Mouse (Mus musculus) forebrain, embryonic 13.5 days (tissue): ENCODE measurements around the gene Kcnab1. TPM values are rescaled to one million over a fixed set of nuclear protein-coding genes. Genes with fewer than 3 reads are reported as not detected.
A peak's percentile ranks its signal among the peaks of the same experiment; 100 is the strongest.
"Not testable (repeated sequence)": the region's sequence is repeated elsewhere in the genome, so short reads cannot be mapped to it uniquely, and the experiment has no call there.

ENCODE experiments used
- ATAC-seq: fragments of 200-750 bp; cut with Nextera tagmentation; 2 replicates; pipeline ENCODE4 v1.8.0; 2017
- H3K27ac ChIP-seq: fragments of 300-500 bp; sonication (generic); 2 replicates; pipeline ENCODE4 v1.5.1; 2015; ENCODE audit warnings: inconsistent platforms, mild to moderate bottlenecking, moderate library complexity
- H3K27me3 ChIP-seq: fragments of 300-500 bp; sonication (generic); 2 replicates; pipeline ENCODE4 v1.6.1; 2015; ENCODE audit warnings: mild to moderate bottlenecking, inconsistent platforms
- H3K36me3 ChIP-seq: fragments of 300-500 bp; sonication (generic); 2 replicates; pipeline ENCODE4 v1.6.1; 2015; ENCODE audit warnings: mild to moderate bottlenecking, inconsistent platforms; ENCODE audit not compliant: poor library complexity, severe bottlenecking
- H3K4me1 ChIP-seq: fragments of 300-500 bp; sonication (generic); 2 replicates; pipeline ENCODE4 v1.6.1; 2015; ENCODE audit warnings: inconsistent platforms
- H3K4me2 ChIP-seq: fragments of 300-500 bp; sonication (generic); 2 replicates; pipeline ENCODE4 v1.6.1; 2015; ENCODE audit warnings: inconsistent platforms, mild to moderate bottlenecking, moderate library complexity
- H3K4me3 ChIP-seq: fragments of 300-500 bp; sonication (generic); 2 replicates; pipeline ENCODE4 v1.5.1; 2015; ENCODE audit warnings: mild to moderate bottlenecking, inconsistent platforms
- H3K9ac ChIP-seq: fragments of 300-500 bp; sonication (generic); 2 replicates; pipeline ENCODE4 v1.6.1; 2015; ENCODE audit warnings: mild to moderate bottlenecking, inconsistent platforms
- H3K9me3 ChIP-seq: fragments of 300-500 bp; sonication (generic); replicated peaks from 2 replicates; pipeline ENCODE4 v1.6.1; 2016; ENCODE audit warnings: inconsistent platforms
- WGBS: fragments of 180-500 bp; shearing (Covaris S2); methylation state at CpG from one replicate; pipeline ENCODE4 v1.1.7; 2015; 5-methylcytosine and 5-hydroxymethylcytosine counted together
- polyA plus RNA-seq: library from polyadenylated mRNA; unstranded; fragments of >200 nt; fragmentation: Nextera tagmentation; extraction: Ambion mirVana; gene quantifications from 2 replicates; pipeline ENCODE4 v1.2.1, GENCODE M21; 2015

Gene Kcnab1
- polyA plus RNA-seq, 1 experiment from 2014 or later, result 2.8 TPM

GRCm38 (mm10) chr3:65385771-65386170 lies 276.6 kb downstream of the Kcnab1 start:
- Histone ChIP-seq H3K27me3 (no peaks in the 10 kb centered on the region), H3K4me3 (no peak overlapping the region), H3K4me1 (0 out of 2 replicates have a peak, but pooled peaks cover 5% of the 10 kb centered on the region), H3K27ac (no peak overlapping the region), H3K9me3 (no peaks in the 10 kb centered on the region), H3K9ac (no peak overlapping the region), H3K36me3 (peaks cover 79% of the 10 kb centered on the region), H3K4me2 (no peak overlapping the region)
- ATAC-seq, result no peak

GRCm38 (mm10) chr3:65391222-65391783 lies 282.1 kb downstream of the Kcnab1 start:
- 0 out of 2 replicates have a peak overlapping the region, but pooled peaks have one; percentile 68 for H3K27ac ChIP-seq

GRCm38 (mm10) chr3:65391784-65392420 lies 282.7 kb downstream of the Kcnab1 start:
- peak overlapping the region; percentile 91 for H3K9ac ChIP-seq
- H3K4me3 ChIP-seq, result peak overlapping the region; percentile 82
- H3K4me1 ChIP-seq, result peaks cover 13% of the 10 kb centered on the region
- peak overlapping the region; percentile 80 for H3K4me2 ChIP-seq
- H3K36me3 ChIP-seq, result peaks cover 30% of the 10 kb centered on the region
- no peaks in the 10 kb centered on the region for H3K27me3 ChIP-seq
- H3K9me3 ChIP-seq, result no peaks in the 10 kb centered on the region
- H3K27ac ChIP-seq, result peak overlapping the region; percentile 68
- under 1% methylated on average over 37 of the region's 37 CpGs for WGBS
- peak; percentile 69 for ATAC-seq

More at GRCm38 (mm10) chr3:65391222-65391783, 282.1 kb downstream of the Kcnab1 start:
- Histone ChIP-seq H3K36me3 (peaks cover 36% of the 10 kb centered on the region), H3K4me1 (peaks cover 13% of the 10 kb centered on the region), H3K9me3 (no peaks in the 10 kb centered on the region), H3K9ac (peak overlapping the region; percentile 91), H3K4me2 (peak overlapping the region; percentile 80), H3K27me3 (no peaks in the 10 kb centered on the region), H3K4me3 (peak overlapping the region; percentile 82)
- 47% methylated on average over 6 of the region's 6 CpGs for WGBS
- ATAC-seq, result no peak

GRCm38 (mm10) chr3:65392421-65392817 lies 283.2 kb downstream of the Kcnab1 start, which contains the start of gene Ssr3:
TSS of gene Ssr3 (minus strand) at chr3:65392623.
- H3K36me3 ChIP-seq, result peaks cover 25% of the 10 kb centered on the region
- H3K4me3 ChIP-seq, result peak within 1 kb of the TSS; percentile 82
- peak within 1 kb of the TSS; percentile 80 for H3K4me2 ChIP-seq
- ATAC-seq, result peak; percentile 100
- H3K9me3 ChIP-seq, result no peaks in the 10 kb centered on the region
- peak within 1 kb of the TSS; percentile 91 for H3K9ac ChIP-seq
- H3K27ac ChIP-seq, result peak within 1 kb of the TSS; percentile 68
- peaks cover 13% of the 10 kb centered on the region for H3K4me1 ChIP-seq
- WGBS, result under 1% methylated on average over 36 of the region's 36 CpGs
- H3K27me3 ChIP-seq, result no peaks in the 10 kb centered on the region

- H3K9me3 ChIP-seq, H3K4me2 ChIP-seq, H3K9ac ChIP-seq, H3K36me3 ChIP-seq, H3K4me3 ChIP-seq, H3K27me3 ChIP-seq, H3K27ac ChIP-seq, ATAC-seq: not testable (repeated sequence)
- H3K4me1 ChIP-seq, result peaks cover 13% of the 10 kb centered on the region
- WGBS, result 85% methylated on average over 1 of the region's 1 CpGs
Measured at GRCm38 (mm10) chr3:65395111-65395510, 285.9 kb downstream of the Kcnab1 start.

- no peak overlapping the region for H3K4me3 ChIP-seq
- H3K27me3 ChIP-seq, result no peaks in the 10 kb centered on the region
- H3K27ac ChIP-seq, result no peak overlapping the region
- no peak overlapping the region for H3K9ac ChIP-seq
- no peaks in the 10 kb centered on the region for H3K9me3 ChIP-seq
- 83% methylated on average over 4 of the region's 4 CpGs for WGBS
- ATAC-seq, result no peak
- H3K36me3 ChIP-seq, result no peaks in the 10 kb centered on the region
- no peaks in the 10 kb centered on the region for H3K4me1 ChIP-seq
- no peak overlapping the region for H3K4me2 ChIP-seq
Measured at GRCm38 (mm10) chr3:65396835-65397504, 287.8 kb downstream of the Kcnab1 start.

GRCm38 (mm10) chr3:65397566-65397965 lies 288.4 kb downstream of the Kcnab1 start:
- Histone ChIP-seq H3K27ac (no peak overlapping the region), H3K9me3 (no peaks in the 10 kb centered on the region), H3K9ac (no peak overlapping the region), H3K36me3 (no peaks in the 10 kb centered on the region), H3K4me1 (no peaks in the 10 kb centered on the region), H3K4me2 (no peak overlapping the region), H3K27me3 (no peaks in the 10 kb centered on the region), H3K4me3 (no peak overlapping the region)
- ATAC-seq, result no peak
- WGBS, result 91% methylated on average over 3 of the region's 3 CpGs

GRCm38 (mm10) chr3:65405781-65406180 lies 296.6 kb downstream of the Kcnab1 start:
- Histone ChIP-seq H3K27me3 (no peaks in the 10 kb centered on the region), H3K9ac (no peak overlapping the region), H3K9me3 (no peaks in the 10 kb centered on the region), H3K36me3 (no peaks in the 10 kb centered on the region), H3K4me3 (no peak overlapping the region), H3K27ac (no peak overlapping the region), H3K4me1 (no peaks in the 10 kb centered on the region), H3K4me2 (no peak overlapping the region)
- 81% methylated on average over 4 of the region's 4 CpGs for WGBS
- ATAC-seq, result no peak

- H3K4me2 ChIP-seq, result no peak overlapping the region
- H3K9ac ChIP-seq, result no peak overlapping the region
- no peaks in the 10 kb centered on the region for H3K27me3 ChIP-seq
- H3K36me3 ChIP-seq, result no peaks in the 10 kb centered on the region
- no peaks in the 10 kb centered on the region for H3K9me3 ChIP-seq
- no peak overlapping the region for H3K27ac ChIP-seq
- H3K4me3 ChIP-seq, result no peak overlapping the region
- no peaks in the 10 kb centered on the region for H3K4me1 ChIP-seq
- no peak for ATAC-seq
Measured at GRCm38 (mm10) chr3:65407891-65408290, 298.7 kb downstream of the Kcnab1 start.

GRCm38 (mm10) chr3:65416571-65416970 lies 307.4 kb downstream of the Kcnab1 start:
- Histone ChIP-seq H3K36me3 (no peaks in the 10 kb centered on the region), H3K27ac (no peak overlapping the region), H3K9ac (no peak overlapping the region), H3K4me3 (no peak overlapping the region), H3K27me3 (no peaks in the 10 kb centered on the region), H3K4me2 (no peak overlapping the region), H3K9me3 (no peaks in the 10 kb centered on the region; the same call in 1 of the 2 replicates), H3K4me1 (no peaks in the 10 kb centered on the region)
- ATAC-seq, result no peak

- WGBS, result 85% methylated on average over 5 of the region's 5 CpGs
- H3K27ac ChIP-seq, result no peak overlapping the region
Measured at GRCm38 (mm10) chr3:65417913-65418594, 308.9 kb downstream of the Kcnab1 start.

GRCm38 (mm10) chr3:65419706-65420105 lies 310.5 kb downstream of the Kcnab1 start:
- Histone ChIP-seq H3K9ac (no peak overlapping the region), H3K36me3 (no peaks in the 10 kb centered on the region), H3K4me1 (no peaks in the 10 kb centered on the region), H3K4me2 (no peak overlapping the region), H3K9me3 (no peaks in the 10 kb centered on the region; the same call in 1 of the 2 replicates), H3K27me3 (no peaks in the 10 kb centered on the region), H3K4me3 (no peak overlapping the region), H3K27ac (no peak overlapping the region)
- ATAC-seq, result no peak
- WGBS, result 91% methylated on average over 3 of the region's 3 CpGs

More at GRCm38 (mm10) chr3:65417913-65418594, 308.9 kb downstream of the Kcnab1 start:
- Histone ChIP-seq H3K4me1 (no peaks in the 10 kb centered on the region), H3K36me3 (no peaks in the 10 kb centered on the region), H3K9ac (no peak overlapping the region), H3K4me3 (no peak overlapping the region), H3K9me3 (no peaks in the 10 kb centered on the region; the same call in 1 of the 2 replicates), H3K27me3 (no peaks in the 10 kb centered on the region), H3K4me2 (no peak overlapping the region)
- ATAC-seq, result no peak
